Mouse (Mus musculus) embryonic stem cell, embryonic (primary cell): ENCODE measurements around the gene Zfp362.

Experiments used
- CTCF ChIA-PET, 4 experiments: fragments of 300-600 bp in 2 of 4; fragments of 350-600 bp in 2 of 4; sonication (Branson Sonifier 250); formaldehyde crosslinking; loops; one replicate each; lab custom pipeline; 2022; ENCODE audit warnings: inconsistent platforms in 2 of 4; lab: Charles Lee
- POLR2A ChIA-PET, 4 experiments: fragments of 300-600 bp in 2 of 4; fragments of 350-600 bp in 2 of 4; sonication (Branson Sonifier 250); formaldehyde crosslinking; loops; one replicate each; lab custom pipeline; 2022; ENCODE audit warnings: antibody characterized with exemption in 4 of 4, inconsistent platforms in 1 of 4; lab: Charles Lee

The Zfp362 gene

GRCm38 (mm10) chr4:128751006-128751405 is 54.8 kb downstream of the Zfp362 start:
- ChIA-PET CTCF (interaction anchor here in 2 of 4 experiments (1.3 to 3.2 kb wide), 2 partner anchors 39 to 107 kb away, joined by 3 to 14 read pairs; no protein-coding TSS in a partner anchor), POLR2A (interaction anchor here in 1 of 4 experiments (1.0 to 1.6 kb wide), 2 partner anchors 24 to 26 kb away, joined by 3 read pairs; no protein-coding TSS in a partner anchor)

GRCm38 (mm10) chr4:128748309-128748708 is 57.5 kb downstream of the Zfp362 start:
- ChIA-PET POLR2A (interaction anchor here in 1 of 4 experiments (1.2 kb wide), 1 partner anchor 63 kb away, joined by 3 read pairs; no protein-coding TSS in a partner anchor), CTCF (no interaction called here)

- CTCF ChIA-PET: no interaction called here
- POLR2A ChIA-PET: interaction anchor here in 1 of 4 experiments (1.2 kb wide), 1 partner anchor 64 kb away, joined by 3 read pairs; no protein-coding TSS in a partner anchor
These were observed 58.1 kb downstream of the Zfp362 start for GRCm38 (mm10) chr4:128747614-128748270.

GRCm38 (mm10) chr4:128745160-128745559 is 60.7 kb downstream of the Zfp362 start:
- POLR2A ChIA-PET: interaction anchor here in 1 of 4 experiments (1.1 kb wide), 1 partner anchor 314 kb away, joined by 3 read pairs; no protein-coding TSS in a partner anchor
- CTCF ChIA-PET: interaction anchor here in 2 of 4 experiments (0.6 to 1.0 kb wide), 2 partner anchors 50 to 1095 kb away, joined by 3 to 4 read pairs; no protein-coding TSS in a partner anchor

GRCm38 (mm10) chr4:128743031-128743626 is 62.7 kb downstream of the Zfp362 start:
- POLR2A ChIA-PET: interaction anchor here in 1 of 4 experiments (1.0 kb wide), 1 partner anchor 33 kb away, joined by 3 read pairs; no protein-coding TSS in a partner anchor
- CTCF ChIA-PET: interaction anchor here in 1 of 4 experiments (0.7 kb wide), 1 partner anchor 300 kb away, joined by 6 read pairs; no protein-coding TSS in a partner anchor

- POLR2A ChIA-PET: interaction anchor here in 1 of 4 experiments (1.0 kb wide), 1 partner anchor 32 kb away, joined by 3 read pairs; no protein-coding TSS in a partner anchor
- CTCF ChIA-PET: interaction anchor here in 2 of 4 experiments (0.7 to 1.0 kb wide), 2 partner anchors 166 to 300 kb away, joined by 4 to 6 read pairs; no protein-coding TSS in a partner anchor
These were observed 63.4 kb downstream of the Zfp362 start for GRCm38 (mm10) chr4:128742379-128742970.

DNA sequence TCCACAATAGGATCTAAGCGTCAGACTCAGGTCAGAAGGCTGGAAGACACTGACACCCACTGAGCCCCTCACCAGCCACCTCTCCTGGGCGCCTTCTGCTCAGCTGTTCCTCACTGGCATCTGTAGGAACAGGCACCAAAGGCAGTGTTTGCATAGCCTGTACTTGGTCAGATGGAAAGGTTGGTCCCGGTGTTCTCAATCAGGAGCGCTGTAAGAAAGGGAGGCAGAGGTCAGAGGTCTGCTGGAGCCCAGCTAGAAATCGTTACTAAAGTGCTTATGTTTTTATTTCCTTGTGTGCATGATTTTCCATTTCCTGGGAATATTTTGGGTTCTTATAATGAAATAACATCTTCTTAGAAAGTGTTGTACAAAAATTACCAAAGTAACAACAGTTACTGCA is 63.9 kb downstream of the Zfp362 start:
- POLR2A ChIA-PET: interaction anchor here in 1 of 4 experiments (1.0 kb wide), 1 partner anchor 32 kb away, joined by 3 read pairs; no protein-coding TSS in a partner anchor
- CTCF ChIA-PET: interaction anchor here in 1 of 4 experiments (1.0 kb wide), 1 partner anchor 167 kb away, joined by 4 read pairs; no protein-coding TSS in a partner anchor

GRCm38 (mm10) chr4:128740878-128741277 is 65.0 kb downstream of the Zfp362 start:
- CTCF ChIA-PET: interaction anchor here in 1 of 4 experiments (1.4 kb wide), 1 partner anchor 12 kb away, joined by 4 read pairs; no protein-coding TSS in a partner anchor
- POLR2A ChIA-PET: interaction anchor here in 1 of 4 experiments (1.4 kb wide), 1 partner anchor 12 kb away, joined by 4 read pairs; no protein-coding TSS in a partner anchor

DNA sequence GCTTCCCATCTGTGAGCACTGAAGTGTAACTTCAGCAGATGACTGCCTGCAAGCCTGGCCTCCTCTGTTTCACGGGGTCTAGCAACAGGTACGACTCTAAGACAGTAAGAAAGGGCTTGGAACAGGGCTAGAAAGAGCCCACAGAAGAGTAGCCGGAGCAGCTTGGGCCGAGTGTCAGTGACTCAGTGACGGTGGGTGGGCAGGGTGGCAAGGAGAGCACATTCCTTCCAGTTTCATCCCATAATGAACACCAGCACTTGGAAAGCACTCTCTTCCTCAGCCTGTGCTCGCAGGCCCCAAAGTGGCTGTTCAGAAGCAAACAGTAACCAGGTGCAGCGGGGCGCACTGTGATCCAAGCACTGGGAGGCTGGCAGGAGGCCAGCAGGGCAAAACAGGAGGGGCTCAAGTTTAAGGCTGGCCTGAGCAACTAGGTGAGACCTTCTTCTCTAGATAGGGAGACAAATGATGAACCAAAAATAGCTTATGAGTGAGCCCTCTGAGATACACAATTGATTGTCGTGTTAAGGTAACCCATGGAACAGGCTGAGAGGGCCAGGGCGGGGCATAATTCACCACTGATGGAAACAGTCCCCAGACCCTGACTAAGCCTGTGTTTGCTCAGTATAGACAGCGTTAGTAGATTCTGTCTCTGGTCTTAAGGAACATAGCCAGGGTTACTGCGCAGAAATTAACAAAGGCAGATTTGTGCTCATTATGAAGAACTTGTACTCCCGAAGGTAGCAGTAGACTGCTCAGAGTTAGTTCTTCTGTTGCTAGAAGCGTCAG is 67.8 kb downstream of the Zfp362 start:
- POLR2A ChIA-PET: interaction anchor here in 3 of 4 experiments (0.6 to 1.6 kb wide), 9 partner anchors 8 to 168 kb away, joined by 3 to 5 read pairs (median 3); no protein-coding TSS in a partner anchor
- CTCF ChIA-PET: interaction anchor here in 2 of 4 experiments (0.6 to 2.1 kb wide), 4 partner anchors 27 to 286 kb away, joined by 3 to 6 read pairs (median 5); no protein-coding TSS in a partner anchor

- POLR2A ChIA-PET: interaction anchor here (0.6 to 1.6 kb wide), 8 partner anchors 9 to 1399 kb away, joined by 3 to 5 read pairs (median 3); no protein-coding TSS in a partner anchor
These were observed 68.7 kb downstream of the Zfp362 start for GRCm38 (mm10) chr4:128737137-128737589.

DNA sequence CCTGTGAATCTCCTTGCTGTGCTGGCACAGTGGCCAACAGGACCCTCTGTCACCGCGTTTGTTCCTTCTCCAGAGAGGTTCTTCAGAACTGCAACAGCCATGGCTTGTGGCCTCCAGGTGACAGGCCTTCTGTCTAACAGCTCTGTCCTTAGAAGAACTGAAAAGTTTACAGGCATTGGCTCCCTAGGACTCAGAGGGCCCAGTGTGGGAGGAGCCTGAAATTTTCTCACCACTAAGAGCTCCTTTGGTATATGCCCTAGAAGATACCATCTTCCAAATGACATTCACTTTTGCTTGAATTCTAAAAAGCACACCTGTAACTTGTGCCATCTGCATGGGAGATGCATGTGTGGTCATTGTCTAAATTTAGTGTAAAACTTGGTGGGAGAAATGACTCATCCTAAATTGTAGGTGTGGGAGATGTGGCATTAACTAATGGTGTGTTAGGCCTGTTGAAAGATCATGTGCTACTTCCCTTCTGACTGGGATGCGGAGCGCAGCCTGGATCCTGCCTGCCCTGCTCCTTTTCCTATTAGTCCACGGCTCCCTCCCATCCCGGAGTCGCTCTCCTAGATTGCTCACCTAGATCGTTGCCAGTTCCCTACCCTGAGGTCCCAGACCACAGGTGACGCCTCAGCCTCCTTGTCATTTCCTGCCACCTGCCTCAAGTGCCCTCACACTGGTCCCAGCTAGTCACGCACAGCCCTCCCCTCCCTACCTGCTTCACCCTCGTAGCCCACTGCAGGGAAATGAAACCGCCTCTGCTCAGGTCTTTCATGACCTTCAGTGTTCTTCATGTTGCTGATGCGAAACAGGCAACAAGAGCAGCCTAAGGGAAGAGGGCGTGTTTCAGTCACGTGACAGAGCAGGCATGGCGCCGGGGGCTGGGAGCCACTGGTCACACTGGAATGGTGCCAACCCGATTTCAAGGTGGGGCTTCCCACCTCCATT is 70.8 kb downstream of the Zfp362 start:
- POLR2A ChIA-PET: interaction anchor here in 3 of 4 experiments (0.6 to 2.6 kb wide), 8 partner anchors 19 to 396 kb away, joined by 3 to 10 read pairs (median 4); no protein-coding TSS in a partner anchor
- CTCF ChIA-PET: interaction anchor here in 3 of 4 experiments (0.5 to 2.0 kb wide), 5 partner anchors 13 to 76 kb away, joined by 3 to 9 read pairs (median 3); no protein-coding TSS in a partner anchor

More at GRCm38 (mm10) chr4:128737137-128737589, 68.7 kb downstream of the Zfp362 start:
- CTCF ChIA-PET: interaction anchor here in 3 of 4 experiments (0.6 to 2.1 kb wide), 4 partner anchors 26 to 220 kb away, joined by 3 to 5 read pairs (median 4); no protein-coding TSS in a partner anchor

GRCm38 (mm10) chr4:128734217-128734616 is 71.6 kb downstream of the Zfp362 start:
- CTCF ChIA-PET: interaction anchor here in 3 of 4 experiments (0.5 to 2.0 kb wide), 5 partner anchors 12 to 75 kb away, joined by 3 to 9 read pairs (median 3); no protein-coding TSS in a partner anchor
- POLR2A ChIA-PET: interaction anchor here in 3 of 4 experiments (0.6 to 2.6 kb wide), 10 partner anchors 14 to 397 kb away, joined by 3 to 10 read pairs (median 3); no protein-coding TSS in a partner anchor

- ChIA-PET POLR2A (interaction anchor here in 2 of 4 experiments (0.6 to 2.6 kb wide), 8 partner anchors 13 to 397 kb away, joined by 3 to 10 read pairs (median 3); no protein-coding TSS in a partner anchor), CTCF (interaction anchor here in 2 of 4 experiments (0.6 to 2.0 kb wide), 3 partner anchors 12 to 466 kb away, joined by 3 to 9 read pairs (median 4); no protein-coding TSS in a partner anchor)
These were observed 72.3 kb downstream of the Zfp362 start for GRCm38 (mm10) chr4:128733496-128733895.

GRCm38 (mm10) chr4:128732794-128733193 is 73.1 kb downstream of the Zfp362 start:
- POLR2A ChIA-PET: no interaction called here
- CTCF ChIA-PET: interaction anchor here in 1 of 4 experiments (2.0 kb wide), 1 partner anchor 22 kb away, joined by 9 read pairs; no protein-coding TSS in a partner anchor

- POLR2A ChIA-PET: interaction anchor here in 2 of 4 experiments (0.6 to 0.8 kb wide), 2 partner anchors 14 to 1567 kb away, joined by 3 to 6 read pairs; no protein-coding TSS in a partner anchor
- CTCF ChIA-PET: interaction anchor here in 2 of 4 experiments (0.6 to 1.0 kb wide), 2 partner anchors 19 to 91 kb away, joined by 3 read pairs; no protein-coding TSS in a partner anchor
These were observed 75.6 kb downstream of the Zfp362 start for GRCm38 (mm10) chr4:128730271-128730670.
